Mouse (Mus musculus) hindbrain, embryonic 10.5 days (tissue): ENCODE measurements at regions not wholly inside any gene's neighbourhood (a gene's known extent, or its start where the extent isn't known, plus 50 kb on each side); places are given as distances from the start of the nearest gene placed in this dataset.

ENCODE experiments used
- DNase-seq: peaks from one replicate; pipeline ENCODE4 v3.0.0-alpha.2; 2017; ENCODE audit warnings: low spot score
- H3K27ac ChIP-seq: fragments of 300-500 bp; sonication (generic); 2 replicates; pipeline ENCODE4 v1.5.1; 2016; ENCODE audit warnings: mild to moderate bottlenecking, moderate library complexity
- H3K27me3 ChIP-seq: fragments of 300-500 bp; sonication (generic); 2 replicates; pipeline ENCODE4 v1.6.1; 2016; ENCODE audit warnings: mild to moderate bottlenecking; ENCODE audit not compliant: poor library complexity, insufficient read depth, severe bottlenecking
- H3K36me3 ChIP-seq: fragments of 300-500 bp; sonication (generic); 2 replicates; pipeline ENCODE4 v1.6.1; 2016; ENCODE audit warnings: mild to moderate bottlenecking, moderate library complexity
- H3K4me1 ChIP-seq: fragments of 300-500 bp; sonication (generic); replicated peaks from 2 replicates; pipeline ENCODE4 v1.6.1; 2016; ENCODE audit warnings: mild to moderate bottlenecking
- H3K4me3 ChIP-seq: fragments of 300-500 bp; sonication (generic); 2 replicates; pipeline ENCODE4 v1.5.1; 2016; ENCODE audit warnings: mild to moderate bottlenecking, moderate library complexity
- H3K9me3 ChIP-seq: fragments of 300-500 bp; sonication (generic); 2 replicates; pipeline ENCODE4 v1.6.1; 2016; ENCODE audit warnings: mild to moderate bottlenecking, moderate library complexity
- WGBS: fragments of 180-500 bp; shearing (Covaris S2); methylation state at CpG from one replicate; pipeline ENCODE4 v1.1.7; 2016; 5-methylcytosine and 5-hydroxymethylcytosine counted together

GRCm38 (mm10) chr14:25207422-25207821 lies 251.6 kb upstream of the Zmiz1 start:
- peaks cover 40% of the 10 kb centered on the region for H3K4me1 ChIP-seq
- no peaks in the 10 kb centered on the region for H3K9me3 ChIP-seq
- 59% methylated on average over 5 of the region's 5 CpGs for WGBS
- H3K27ac ChIP-seq: peak overlapping the region; percentile 4; the same call in 1 of the 2 replicates
- no peak for DNase-seq
- no peaks in the 10 kb centered on the region for H3K27me3 ChIP-seq
- H3K36me3 ChIP-seq: no peaks in the 10 kb centered on the region
- H3K4me3 ChIP-seq: no peak overlapping the region

- H3K4me3 ChIP-seq: no peak overlapping the region
- H3K9me3 ChIP-seq: no peaks in the 10 kb centered on the region
- H3K36me3 ChIP-seq: no peaks in the 10 kb centered on the region
- H3K4me1 ChIP-seq: peaks cover 43% of the 10 kb centered on the region
- peak; percentile 34 for DNase-seq
- 54% methylated on average over 9 of the region's 9 CpGs for WGBS
- peak overlapping the region; percentile 50; the same call in 1 of the 2 replicates for H3K27ac ChIP-seq
- H3K27me3 ChIP-seq: no peaks in the 10 kb centered on the region
These were observed 250.5 kb upstream of the Zmiz1 start for GRCm38 (mm10) chr14:25208221-25209056.

GRCm38 (mm10) chr14:25213056-25213455 lies 245.9 kb upstream of the Zmiz1 start:
- 71% methylated on average over 6 of the region's 6 CpGs for WGBS
- H3K27ac ChIP-seq: no peak overlapping the region
- no peak overlapping the region for H3K4me3 ChIP-seq
- peaks cover 24% of the 10 kb centered on the region for H3K4me1 ChIP-seq
- no peaks in the 10 kb centered on the region for H3K27me3 ChIP-seq
- DNase-seq: no peak
- no peaks in the 10 kb centered on the region for H3K36me3 ChIP-seq
- no peaks in the 10 kb centered on the region for H3K9me3 ChIP-seq

- peaks cover 59% of the 10 kb centered on the region for H3K4me1 ChIP-seq
- H3K27ac ChIP-seq: peak overlapping the region; percentile 60
- no peaks in the 10 kb centered on the region for H3K36me3 ChIP-seq
- no peak overlapping the region for H3K4me3 ChIP-seq
- WGBS: 77% methylated on average over 1 of the region's 1 CpGs
- H3K9me3 ChIP-seq: no peaks in the 10 kb centered on the region
- H3K27me3 ChIP-seq: peaks cover 11% of the 10 kb centered on the region; the same call in 1 of the 2 replicates
- no peak for DNase-seq
These were observed 235.9 kb upstream of the Zmiz1 start for GRCm38 (mm10) chr14:25223091-25223490.

- H3K4me1 ChIP-seq: peaks cover 79% of the 10 kb centered on the region
- peak overlapping the region; percentile 86 for H3K27ac ChIP-seq
- H3K36me3 ChIP-seq: no peaks in the 10 kb centered on the region
- H3K4me3 ChIP-seq: no peak overlapping the region
- DNase-seq: no peak
- H3K27me3 ChIP-seq: peaks cover 20% of the 10 kb centered on the region
- no peaks in the 10 kb centered on the region for H3K9me3 ChIP-seq
- WGBS: 58% methylated on average over 3 of the region's 3 CpGs
These were observed 233.8 kb upstream of the Zmiz1 start for GRCm38 (mm10) chr14:25225214-25225613.

- DNase-seq: peak; percentile 73
- no peaks in the 10 kb centered on the region for H3K9me3 ChIP-seq
- peaks cover 20% of the 10 kb centered on the region for H3K27me3 ChIP-seq
- no peaks in the 10 kb centered on the region for H3K36me3 ChIP-seq
- peaks cover 89% of the 10 kb centered on the region for H3K4me1 ChIP-seq
- peak overlapping the region; percentile 86 for H3K27ac ChIP-seq
- H3K4me3 ChIP-seq: peak overlapping the region; percentile 21; the same call in 1 of the 2 replicates
- 10% methylated on average over 11 of the region's 11 CpGs for WGBS
These were observed 232.7 kb upstream of the Zmiz1 start for GRCm38 (mm10) chr14:25226155-25226839.

GRCm38 (mm10) chr14:25226840-25227506 lies 232.0 kb upstream of the Zmiz1 start:
- peak; percentile 40 for DNase-seq
- WGBS: 51% methylated on average over 7 of the region's 7 CpGs
- H3K27ac ChIP-seq: peak overlapping the region; percentile 86
- peaks cover 20% of the 10 kb centered on the region for H3K27me3 ChIP-seq
- peaks cover 95% of the 10 kb centered on the region for H3K4me1 ChIP-seq
- H3K9me3 ChIP-seq: no peaks in the 10 kb centered on the region
- H3K36me3 ChIP-seq: no peaks in the 10 kb centered on the region
- peak overlapping the region; percentile 21; the same call in 1 of the 2 replicates for H3K4me3 ChIP-seq

GRCm38 (mm10) chr14:25228321-25229047 lies 230.5 kb upstream of the Zmiz1 start:
- H3K9me3 ChIP-seq: no peaks in the 10 kb centered on the region
- H3K4me1 ChIP-seq: peaks cover 96% of the 10 kb centered on the region
- H3K4me3 ChIP-seq: no peak overlapping the region
- peaks cover 20% of the 10 kb centered on the region for H3K27me3 ChIP-seq
- no peak for DNase-seq
- peak overlapping the region; percentile 86 for H3K27ac ChIP-seq
- 76% methylated on average over 13 of the region's 13 CpGs for WGBS
- no peaks in the 10 kb centered on the region for H3K36me3 ChIP-seq

GRCm38 (mm10) chr14:25229569-25229968 lies 229.4 kb upstream of the Zmiz1 start:
- Histone ChIP-seq H3K27ac (peak overlapping the region; percentile 86), H3K9me3 (no peaks in the 10 kb centered on the region), H3K4me3 (no peak overlapping the region), H3K4me1 (peaks cover 88% of the 10 kb centered on the region), H3K27me3 (peaks cover 19% of the 10 kb centered on the region), H3K36me3 (no peaks in the 10 kb centered on the region)
- 48% methylated on average over 6 of the region's 6 CpGs for WGBS
- no peak for DNase-seq

- DNase-seq: peak; percentile 48
- WGBS: 65% methylated on average over 1 of the region's 1 CpGs
- Histone ChIP-seq H3K27me3 (peaks cover 13% of the 10 kb centered on the region), H3K27ac (peak overlapping the region; percentile 69), H3K4me1 (peaks cover 69% of the 10 kb centered on the region), H3K4me3 (no peak overlapping the region), H3K36me3 (no peaks in the 10 kb centered on the region), H3K9me3 (no peaks in the 10 kb centered on the region)
These were observed 227.1 kb upstream of the Zmiz1 start for GRCm38 (mm10) chr14:25231881-25232280.

- H3K27me3 ChIP-seq: no peaks in the 10 kb centered on the region
- WGBS: 85% methylated on average over 13 of the region's 13 CpGs
- no peak for DNase-seq
- no peaks in the 10 kb centered on the region for H3K9me3 ChIP-seq
- peak overlapping the region; percentile 50; the same call in 1 of the 2 replicates for H3K27ac ChIP-seq
- peaks cover 41% of the 10 kb centered on the region for H3K4me1 ChIP-seq
- no peak overlapping the region for H3K4me3 ChIP-seq
- H3K36me3 ChIP-seq: no peaks in the 10 kb centered on the region
These were observed 222.5 kb upstream of the Zmiz1 start for GRCm38 (mm10) chr14:25236421-25236973.
